Mouse (Mus musculus): Measurements from ENCODE around the gene Chat. TPM values are rescaled to one million over a fixed set of nuclear protein-coding genes. Genes with fewer than 3 reads are reported as not detected.
A peak's percentile ranks its signal among the peaks of the same experiment; 100 is the strongest.

Gene Chat
- polyA plus RNA-seq, 1 experiment, result not detected

DNA sequence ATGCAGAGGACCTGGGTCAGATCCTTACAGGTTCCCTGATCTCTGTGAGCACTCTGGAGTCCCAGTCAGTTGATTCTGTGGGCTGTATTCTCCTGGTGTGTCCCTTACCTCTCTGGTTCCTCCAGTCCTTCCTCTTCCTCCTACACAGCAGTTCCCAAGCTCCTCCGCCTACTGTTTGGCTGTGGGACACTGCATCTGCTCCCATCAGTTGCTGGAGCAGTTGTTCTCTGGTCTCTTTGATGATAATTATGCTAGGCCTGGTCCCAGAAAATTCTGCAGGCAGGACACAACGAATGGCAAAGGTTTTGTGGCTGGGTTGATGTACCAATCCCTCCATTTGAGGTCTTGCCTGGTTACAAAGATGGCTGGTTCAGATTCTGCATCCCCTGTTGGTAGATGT, 35.5 kb upstream of the Chat start:
- Histone ChIP-seq H3K36me3 (replicated peaks; ENCODE audit: low read length) (no peaks in the 10 kb centered on the region), H3K4me1 (peaks cover 67% of the 10 kb centered on the region), H3K4me3 (replicated peaks) (no peak overlapping the region), H3K9me3 (no peaks in the 10 kb centered on the region), H3K27me3 (replicated peaks) (peaks cover 2% of the 10 kb centered on the region)
- TF ChIP-seq GATA1 (IDR thresholded peaks at IDR 0.05; ENCODE audit: borderline replicate concordance, low read length) (no peak), FLI1 (IDR thresholded peaks at IDR 0.05; ENCODE audit: low read length) (no peak)

DNA sequence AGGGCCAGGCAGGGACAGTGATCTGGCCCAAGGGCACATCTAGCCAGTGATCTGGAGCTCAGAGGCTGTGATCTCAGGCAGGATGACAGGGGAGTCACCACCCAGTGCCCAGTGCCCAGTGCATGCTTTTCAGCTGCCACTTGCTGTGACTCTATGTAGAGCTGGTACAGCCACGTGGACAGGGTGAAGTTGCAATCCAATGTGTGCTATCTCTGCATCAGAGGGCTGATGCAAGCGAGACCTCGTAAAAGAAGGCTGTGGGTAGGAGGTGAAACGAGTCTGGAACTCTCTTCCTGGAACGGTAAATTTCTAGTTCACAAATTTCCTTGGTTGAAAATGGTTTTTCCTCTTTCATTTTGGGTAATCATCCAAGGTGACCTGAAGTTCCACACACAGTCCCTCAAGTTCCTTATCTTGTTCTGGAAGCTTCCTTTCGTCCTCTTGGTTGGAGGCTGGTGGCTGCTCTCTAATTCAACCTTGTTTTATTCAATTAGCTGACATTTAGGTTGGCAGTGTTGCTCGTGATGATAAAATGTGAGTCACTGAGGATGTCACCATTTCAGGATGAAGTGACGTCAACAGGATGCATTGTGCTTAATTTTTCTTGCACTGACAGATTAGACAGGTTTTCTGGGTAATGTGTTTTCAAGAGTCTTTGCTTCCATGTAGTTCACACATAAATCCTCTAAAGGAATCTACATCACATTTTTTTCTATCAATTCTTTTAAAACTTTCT, 30.5 kb upstream of the Chat start:
- peak overlapping the region; percentile 33 for H3K4me3 ChIP-seq (replicated peaks)
- H3K36me3 ChIP-seq (replicated peaks; ENCODE audit: low read length), result no peaks in the 10 kb centered on the region
- no peaks in the 10 kb centered on the region for H3K9me3 ChIP-seq
- TF ChIP-seq FLI1 (IDR thresholded peaks at IDR 0.05; ENCODE audit: low read length) (no peak), GATA1 (IDR thresholded peaks at IDR 0.05; ENCODE audit: borderline replicate concordance, low read length) (no peak)
- peaks cover 6% of the 10 kb centered on the region for H3K27me3 ChIP-seq (replicated peaks)
- peaks cover 63% of the 10 kb centered on the region for H3K4me1 ChIP-seq

DNA sequence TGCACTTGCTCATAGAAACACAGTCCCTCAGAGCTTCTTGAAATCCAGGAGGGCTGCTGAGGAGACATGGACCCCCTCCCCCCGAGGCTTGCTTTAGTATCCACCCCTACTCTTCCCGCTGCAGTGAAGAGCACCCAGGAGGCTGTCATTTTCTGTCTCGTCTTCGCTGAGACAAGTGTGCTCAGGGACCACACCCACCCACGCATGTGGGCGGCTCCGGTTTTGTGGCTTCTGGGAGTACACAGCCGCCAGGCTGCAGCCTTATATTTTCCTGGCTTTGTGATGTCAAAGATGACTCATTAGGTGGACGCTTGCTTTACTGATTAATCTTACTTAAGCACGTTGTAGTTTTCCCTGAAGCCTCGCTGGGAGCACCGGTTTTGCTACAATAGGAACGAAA, 26.7 kb upstream of the Chat start:
- H3K4me1 ChIP-seq, result peaks cover 44% of the 10 kb centered on the region
- H3K27me3 ChIP-seq (replicated peaks), result peaks cover 25% of the 10 kb centered on the region
- no peaks in the 10 kb centered on the region for H3K36me3 ChIP-seq (replicated peaks; ENCODE audit: low read length)
- H3K4me3 ChIP-seq (replicated peaks), result peak overlapping the region; percentile 88
- TF ChIP-seq GATA1 (IDR thresholded peaks at IDR 0.05; ENCODE audit: borderline replicate concordance, low read length), result no peak
- TF ChIP-seq FLI1 (IDR thresholded peaks at IDR 0.05; ENCODE audit: low read length), result no peak
- H3K9me3 ChIP-seq, result peaks cover 12% of the 10 kb centered on the region

DNA sequence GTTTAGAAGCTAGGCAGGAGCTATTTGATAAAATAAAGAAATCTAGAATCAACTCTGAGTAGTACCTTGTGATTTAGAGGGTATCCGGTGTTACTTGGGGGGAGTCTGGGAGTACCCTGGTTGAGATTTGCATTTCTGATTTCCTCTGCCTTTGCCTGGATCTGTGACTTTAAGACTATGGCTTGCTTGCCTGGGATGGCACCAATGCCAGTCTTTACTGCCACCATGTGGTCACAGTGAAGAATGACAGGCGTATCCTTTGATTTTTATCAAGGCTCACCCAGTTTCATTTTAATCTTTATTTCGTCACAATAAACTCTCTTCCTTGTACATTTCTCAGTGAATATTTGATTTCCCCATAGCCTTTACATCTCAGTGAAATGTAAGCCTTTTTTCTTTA, 16.3 kb upstream of the Chat start:
- H3K36me3 ChIP-seq (replicated peaks; ENCODE audit: low read length), result no peaks in the 10 kb centered on the region
- no peaks in the 10 kb centered on the region for H3K9me3 ChIP-seq
- no peak overlapping the region for H3K4me3 ChIP-seq (replicated peaks)
- peaks cover 63% of the 10 kb centered on the region for H3K27me3 ChIP-seq (replicated peaks)
- peaks cover 9% of the 10 kb centered on the region; the same call in 1 of the 2 replicates for H3K4me1 ChIP-seq
- TF ChIP-seq GATA1 (IDR thresholded peaks at IDR 0.05; ENCODE audit: borderline replicate concordance, low read length) (no peak), FLI1 (IDR thresholded peaks at IDR 0.05; ENCODE audit: low read length) (no peak)

DNA sequence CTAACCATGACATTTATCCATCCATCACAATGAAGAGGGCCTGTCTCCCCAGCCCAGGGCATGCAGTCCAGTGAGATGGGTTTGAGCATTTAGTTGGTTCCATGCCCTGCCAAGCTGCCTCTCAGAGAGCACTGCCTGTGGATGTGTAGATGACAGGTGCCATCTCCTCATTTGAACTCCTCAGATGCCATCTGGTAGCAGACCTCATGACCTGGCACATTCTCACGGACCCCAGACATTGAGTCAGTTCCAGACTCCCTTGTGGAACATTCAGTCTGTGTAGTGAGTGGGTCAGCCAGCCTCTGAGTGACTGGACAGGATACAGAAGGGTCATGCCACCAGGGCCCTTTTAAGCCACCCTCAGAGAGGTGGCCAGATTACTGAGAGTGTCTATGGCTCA, 11.8 kb upstream of the Chat start:
- no peaks in the 10 kb centered on the region for H3K36me3 ChIP-seq (replicated peaks; ENCODE audit: low read length)
- no peak overlapping the region for H3K4me3 ChIP-seq (replicated peaks)
- H3K27me3 ChIP-seq (replicated peaks), result peaks cover 60% of the 10 kb centered on the region
- no peaks in the 10 kb centered on the region for H3K4me1 ChIP-seq
- TF ChIP-seq FLI1 (IDR thresholded peaks at IDR 0.05; ENCODE audit: low read length), result no peak
- no peak for TF ChIP-seq GATA1 (IDR thresholded peaks at IDR 0.05; ENCODE audit: borderline replicate concordance, low read length)
- no peaks in the 10 kb centered on the region for H3K9me3 ChIP-seq

DNA sequence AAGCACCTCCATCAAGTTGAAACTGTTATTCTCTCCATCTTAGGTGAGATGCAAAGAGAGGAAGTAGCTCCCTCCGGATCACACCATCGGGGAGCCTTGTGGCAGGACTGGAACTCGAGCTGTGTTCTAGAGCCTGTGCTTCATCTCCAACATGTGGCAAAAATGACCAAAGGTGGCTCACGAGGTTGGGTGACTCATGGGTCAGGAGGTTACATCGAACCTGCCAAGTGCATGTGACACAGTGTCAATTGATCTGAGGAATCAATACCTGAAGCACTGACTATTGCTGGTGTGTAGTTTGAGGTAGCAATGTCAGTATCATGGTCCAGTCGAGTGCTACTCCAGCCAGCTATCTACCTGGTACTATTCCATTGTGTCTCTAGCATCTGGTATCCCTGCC, 10.8 kb upstream of the Chat start:
- H3K4me3 ChIP-seq (replicated peaks), result no peak overlapping the region
- no peaks in the 10 kb centered on the region for H3K4me1 ChIP-seq
- no peak for TF ChIP-seq GATA1 (IDR thresholded peaks at IDR 0.05; ENCODE audit: borderline replicate concordance, low read length)
- no peak for TF ChIP-seq FLI1 (IDR thresholded peaks at IDR 0.05; ENCODE audit: low read length)
- H3K36me3 ChIP-seq (replicated peaks; ENCODE audit: low read length), result no peaks in the 10 kb centered on the region
- H3K9me3 ChIP-seq, result no peaks in the 10 kb centered on the region
- peaks cover 62% of the 10 kb centered on the region for H3K27me3 ChIP-seq (replicated peaks)

DNA sequence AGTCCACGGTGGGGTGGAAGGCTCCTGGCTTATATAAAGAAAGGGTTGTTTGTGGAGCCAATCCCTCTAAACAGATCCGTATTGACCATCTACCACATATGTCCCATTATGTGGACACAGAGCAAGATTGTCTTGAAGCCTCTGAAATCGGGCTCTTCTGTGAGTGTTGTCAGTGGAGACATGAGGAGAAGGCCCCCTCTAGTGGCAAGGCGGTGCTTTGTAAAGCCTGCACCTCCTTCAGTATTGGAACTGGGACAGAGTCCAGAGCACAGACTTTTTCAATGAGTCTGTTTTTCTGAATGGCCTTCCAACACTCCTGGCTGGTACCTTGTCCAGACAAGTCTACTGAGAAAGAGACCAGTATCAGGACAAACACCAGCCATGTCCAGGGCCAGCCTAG, 7.2 kb upstream of the Chat start:
- TF ChIP-seq FLI1 (IDR thresholded peaks at IDR 0.05; ENCODE audit: low read length) (no peak), GATA1 (IDR thresholded peaks at IDR 0.05; ENCODE audit: borderline replicate concordance, low read length) (no peak)
- H3K27me3 ChIP-seq (replicated peaks), result peaks cover 47% of the 10 kb centered on the region
- H3K4me3 ChIP-seq (replicated peaks), result no peak overlapping the region
- no peaks in the 10 kb centered on the region for H3K4me1 ChIP-seq
- H3K36me3 ChIP-seq (replicated peaks; ENCODE audit: low read length), result no peaks in the 10 kb centered on the region
- no peaks in the 10 kb centered on the region for H3K9me3 ChIP-seq

DNA sequence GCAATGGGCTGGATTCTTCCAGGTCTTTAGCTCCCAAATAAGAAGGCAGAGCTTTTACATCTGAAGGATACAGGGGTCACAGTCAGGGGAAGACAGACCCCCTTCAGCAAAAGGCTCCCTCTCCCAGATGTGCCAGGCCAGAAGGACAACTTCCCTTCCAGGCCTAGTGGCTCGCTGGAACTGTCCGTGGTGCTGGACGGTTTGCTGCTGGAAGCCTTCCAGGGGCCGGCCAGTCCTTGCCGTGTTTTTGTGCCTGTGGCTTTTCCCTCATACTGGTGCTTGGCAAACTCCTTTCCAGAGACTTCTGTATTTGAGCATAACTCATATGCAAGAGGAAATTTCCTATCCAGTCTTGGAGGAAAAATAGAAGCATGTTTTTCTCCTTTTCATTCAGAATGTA, 1.8 kb upstream of the Chat start:
- H3K27me3 ChIP-seq (replicated peaks), result peaks cover 68% of the 10 kb centered on the region

DNA sequence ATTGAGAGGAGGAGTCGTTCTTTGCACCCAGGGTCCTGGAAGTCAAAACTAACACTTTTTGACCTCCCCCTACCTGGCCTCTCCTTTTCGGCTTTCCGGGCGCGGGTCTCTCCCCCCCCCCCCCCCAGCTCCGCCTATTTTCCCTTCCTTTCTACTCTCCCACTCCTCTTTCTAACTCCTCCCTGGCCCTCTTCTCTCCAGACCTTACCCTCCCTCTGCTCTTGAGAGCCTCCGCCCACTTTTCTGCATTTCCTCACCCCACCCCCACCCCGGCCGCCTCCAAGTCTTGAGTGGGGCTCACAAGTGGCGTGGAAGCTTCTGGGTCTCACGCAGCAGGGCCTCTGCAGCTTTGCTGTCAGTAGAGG, 301 bp downstream of the Chat start:
- H3K27me3 ChIP-seq (replicated peaks), result peaks cover 86% of the 10 kb centered on the region
- TF ChIP-seq GATA1 (IDR thresholded peaks at IDR 0.05; ENCODE audit: borderline replicate concordance, low read length) (no peak), FLI1 (IDR thresholded peaks at IDR 0.05; ENCODE audit: low read length) (no peak)

More for the DNA sequence above, 1.8 kb upstream of the Chat start:
- Histone ChIP-seq H3K4me3 (replicated peaks) (no peak overlapping the region), H3K4me1 (peaks cover 21% of the 10 kb centered on the region), H3K9me3 (peaks cover 10% of the 10 kb centered on the region; the same call in 1 of the 2 replicates), H3K36me3 (replicated peaks; ENCODE audit: low read length) (no peaks in the 10 kb centered on the region)
- TF ChIP-seq FLI1 (IDR thresholded peaks at IDR 0.05; ENCODE audit: low read length) (no peak), GATA1 (IDR thresholded peaks at IDR 0.05; ENCODE audit: borderline replicate concordance, low read length) (no peak)

DNA sequence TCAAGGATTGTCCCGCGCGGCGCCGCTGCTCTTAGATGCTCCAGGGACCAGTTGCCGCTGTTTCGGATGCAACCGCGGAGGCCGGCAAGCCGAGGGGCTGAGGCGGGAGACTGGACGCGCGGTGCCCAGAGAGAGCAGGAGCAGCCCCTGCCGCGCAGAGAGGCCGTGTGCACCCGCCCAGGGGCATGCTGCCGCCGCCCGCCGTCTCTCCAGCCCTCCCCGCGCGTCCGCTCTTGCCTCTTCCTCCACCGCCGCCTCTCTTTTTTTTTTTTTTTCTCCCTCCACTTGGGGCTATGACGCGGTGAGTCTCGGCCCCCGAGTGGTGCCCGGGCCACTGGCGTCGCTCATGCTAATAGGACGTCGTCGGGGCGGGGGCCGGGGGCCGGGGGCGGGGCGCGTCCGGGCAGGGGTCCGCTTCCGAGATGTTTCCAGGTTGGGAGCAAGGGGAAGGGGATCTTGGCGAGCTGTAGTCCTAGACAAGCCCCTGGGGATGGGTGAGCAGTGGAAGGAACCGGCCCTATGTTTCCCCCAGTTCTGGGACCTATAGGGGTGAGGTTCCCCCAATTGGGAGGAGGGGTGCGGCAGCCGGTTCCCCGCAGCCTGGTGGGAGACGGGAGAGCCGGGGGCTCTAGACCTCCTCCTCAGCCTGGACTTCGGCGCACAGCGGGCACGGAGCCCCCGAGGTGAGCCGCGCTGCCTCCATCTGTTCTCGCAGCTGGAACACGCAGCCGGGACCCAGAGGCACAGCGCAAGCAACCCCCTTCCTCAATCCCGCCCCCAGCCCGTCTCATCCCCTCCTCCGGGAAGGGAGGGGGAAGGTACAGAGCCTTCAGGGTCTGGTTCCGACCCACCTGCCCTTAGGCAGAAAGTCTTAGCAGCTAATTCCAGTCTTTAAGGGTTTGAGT, 936 bp downstream of the Chat start, which contains the start of gene Slc18a3:
Gene Slc18a3 (minus strand): TSS at position 250 of the 905 bp plus-strand sequence.
- Histone ChIP-seq H3K4me3 (replicated peaks) (peak within 1 kb of the TSS; percentile 47), H3K9me3 (peaks cover 12% of the 10 kb centered on the region; the same call in 1 of the 2 replicates), H3K27me3 (replicated peaks) (peaks cover 93% of the 10 kb centered on the region), H3K36me3 (replicated peaks; ENCODE audit: low read length) (no peaks in the 10 kb centered on the region), H3K4me1 (peaks cover 21% of the 10 kb centered on the region)
- TF ChIP-seq GATA1 (IDR thresholded peaks at IDR 0.05; ENCODE audit: borderline replicate concordance, low read length), result no peak
- TF ChIP-seq FLI1 (IDR thresholded peaks at IDR 0.05; ENCODE audit: low read length), result no peak

More for the DNA sequence above, 301 bp downstream of the Chat start:
- Histone ChIP-seq H3K9me3 (peaks cover 12% of the 10 kb centered on the region; the same call in 1 of the 2 replicates), H3K36me3 (replicated peaks; ENCODE audit: low read length) (no peaks in the 10 kb centered on the region), H3K4me3 (replicated peaks) (no peak overlapping the region), H3K4me1 (peaks cover 21% of the 10 kb centered on the region)

Data from megakaryocyte, embryonic 14.5 days (primary cell).